Mouse (Mus musculus) midbrain, embryonic 16.5 days (tissue): ENCODE results near the gene Casp12. TPM values are rescaled to one million over a fixed set of nuclear protein-coding genes. Genes with fewer than 3 reads are reported as not detected.

Experiments
- ATAC-seq: fragments of 200-750 bp; cut with Nextera tagmentation; 2 replicates; pipeline ENCODE4 v1.8.0; 2017; ENCODE audit warnings: moderate TSS enrichment
- H3K27ac ChIP-seq: fragments of 300-500 bp; sonication (generic); 2 replicates; pipeline ENCODE4 v1.5.1; 2014; ENCODE audit warnings: mild to moderate bottlenecking, low read length, mixed read lengths
- H3K27me3 ChIP-seq: fragments of 300-500 bp; sonication (generic); 2 replicates; pipeline ENCODE4 v1.6.1; 2014; ENCODE audit warnings: low read depth, low read length, mixed read lengths; ENCODE audit not compliant: control insufficient read depth, insufficient read depth
- H3K36me3 ChIP-seq: fragments of 300-500 bp; sonication (generic); 2 replicates; pipeline ENCODE4 v1.6.1; 2014; ENCODE audit warnings: mild to moderate bottlenecking, low read length, moderate library complexity, mixed read lengths; ENCODE audit not compliant: control insufficient read depth, insufficient read depth
- H3K4me1 ChIP-seq: fragments of 300-500 bp; sonication (generic); 2 replicates; pipeline ENCODE4 v1.6.1; 2014; ENCODE audit warnings: mild to moderate bottlenecking, low read length, mixed read lengths; ENCODE audit not compliant: control insufficient read depth, insufficient read depth
- H3K4me2 ChIP-seq: fragments of 300-500 bp; sonication (generic); 2 replicates; pipeline ENCODE4 v1.6.1; 2014; ENCODE audit warnings: mild to moderate bottlenecking, low read length, mixed read lengths
- H3K4me3 ChIP-seq: fragments of 300-500 bp; sonication (generic); 2 replicates; pipeline ENCODE4 v1.5.1; 2014; ENCODE audit warnings: low read depth, mild to moderate bottlenecking, low read length, moderate library complexity, mixed read lengths
- H3K9ac ChIP-seq: fragments of 300-500 bp; sonication (generic); 2 replicates; pipeline ENCODE4 v1.6.1; 2014; ENCODE audit warnings: low read depth, low read length, mixed read lengths
- H3K9me3 ChIP-seq: fragments of 300-500 bp; sonication (generic); replicated peaks from 2 replicates; pipeline ENCODE4 v1.6.1; 2014; ENCODE audit warnings: mild to moderate bottlenecking, low read length, mixed read lengths; ENCODE audit not compliant: control insufficient read depth, poor library complexity, severe bottlenecking
- WGBS: fragments of 180-500 bp; shearing (Covaris S2); extraction: QIAGEN DNeasy Blood & Tissue Kit; methylation state at CpG from one replicate; pipeline ENCODE4 v1.1.7; 2014; 5-methylcytosine and 5-hydroxymethylcytosine counted together
- polyA plus RNA-seq: library from polyadenylated mRNA; unstranded; fragments of >200 nt; fragmentation: Nextera tagmentation; extraction: Ambion mirVana; gene quantifications from 2 replicates; pipeline ENCODE4 v1.2.1, GENCODE M21; 2015

The Casp12 gene
- polyA plus RNA-seq, 1 experiment from 2014 or later, result 0.78 TPM

- H3K4me1 ChIP-seq, result peaks cover 2% of the 10 kb centered on the region; the same call in 1 of the 2 replicates
- no peak overlapping the region for H3K9ac ChIP-seq
- no peaks in the 10 kb centered on the region for H3K27me3 ChIP-seq
- H3K9me3 ChIP-seq, result no peaks in the 10 kb centered on the region
- no peak overlapping the region for H3K4me2 ChIP-seq
- peak; percentile 79 for ATAC-seq
- no peak overlapping the region for H3K27ac ChIP-seq
- no peaks in the 10 kb centered on the region for H3K36me3 ChIP-seq
- WGBS, result 12% methylated on average over 4 of the region's 4 CpGs
- H3K4me3 ChIP-seq, result no peak overlapping the region
These were observed 67.3 kb downstream of the Casp12 start for GRCm38 (mm10) chr9:5412446-5413111.

- Histone ChIP-seq H3K27ac (no peak overlapping the region), H3K4me3 (no peak overlapping the region), H3K36me3 (no peaks in the 10 kb centered on the region), H3K4me1 (no peaks in the 10 kb centered on the region), H3K4me2 (no peak overlapping the region), H3K9me3 (no peaks in the 10 kb centered on the region), H3K9ac (no peak overlapping the region), H3K27me3 (no peaks in the 10 kb centered on the region)
- ATAC-seq, result no peak
- 72% methylated on average over 2 of the region's 2 CpGs for WGBS
These were observed 72.6 kb downstream of the Casp12 start for GRCm38 (mm10) chr9:5417871-5418270.

Other genes with a start within 250 kb of the Casp12 start
- 0.51 and 0.68 TPM in 2 replicates for gene Casp1, start 46.9 kb upstream of the Casp12 start, polyA plus RNA-seq
- 0.21 and 0.46 TPM in 2 replicates for gene Casp4, start 36.6 kb upstream of the Casp12 start, polyA plus RNA-seq